Comparison of ENCODE assay signal across 15 mouse cellular contexts in genomic region chr17:61127767-61128166, GRCm38 (mm10).
"Had no signal": no experiment of that assay in that cellular context is flagged by ENCODE, and none has a peak within 500 bp of the region (broad histone marks: within the 10 kb centered on the region; RNA-seq: fewer than 3 reads in every experiment).

No protein-coding gene starts in this region.

- ATAC-seq: liver, postnatal 0 days; midbrain, embryonic 13.5 days; midbrain, embryonic 15.5 days had no signal

- H3K9ac ChIP-seq: liver, postnatal 0 days; midbrain, embryonic 13.5 days; midbrain, embryonic 15.5 days; neural tube, embryonic 12.5 days; stomach, embryonic 15.5 days had no signal

- H3K27ac ChIP-seq: macrophage; midbrain, embryonic 13.5 days; midbrain, embryonic 15.5 days; neural tube, embryonic 12.5 days; stomach, embryonic 15.5 days; stomach, postnatal 0 days had no signal

- H3K27me3 ChIP-seq: megakaryocyte, embryonic 14.5 days; midbrain, embryonic 13.5 days; midbrain, embryonic 15.5 days; neural tube, embryonic 12.5 days; stomach, embryonic 15.5 days had no signal

- DNase-seq: liver, postnatal 0 days; lung, adult 2 months; lung, postnatal 10 days; right cerebral cortex, postnatal 14 days; thymus, adult 2 months; thymus, postnatal 25 days; thymus, postnatal 4 days had no signal

- H3K4me2 ChIP-seq: midbrain, embryonic 11.5 days; midbrain, embryonic 13.5 days; midbrain, embryonic 15.5 days; neural tube, embryonic 12.5 days; stomach, embryonic 15.5 days had no signal

- H3K4me3 ChIP-seq: megakaryocyte, embryonic 14.5 days; midbrain, embryonic 13.5 days; midbrain, embryonic 15.5 days; neural tube, embryonic 12.5 days; stomach, embryonic 15.5 days had no signal

- H3K4me1 ChIP-seq: megakaryocyte, embryonic 14.5 days; midbrain, embryonic 13.5 days; midbrain, embryonic 15.5 days; neural tube, embryonic 12.5 days; stomach, embryonic 15.5 days had no signal

- H3K9me3 ChIP-seq: megakaryocyte, embryonic 14.5 days; midbrain, embryonic 13.5 days; midbrain, embryonic 15.5 days; neural tube, embryonic 12.5 days; stomach, embryonic 15.5 days had no signal

- H3K36me3 ChIP-seq: midbrain, embryonic 13.5 days; midbrain, embryonic 15.5 days; neural tube, embryonic 12.5 days; stomach, embryonic 15.5 days had no signal
